Mouse (Mus musculus) liver, adult 10 weeks (tissue): ENCODE results near the gene Frmpd1. TPM values are rescaled to one million over a fixed set of nuclear protein-coding genes. Genes with fewer than 3 reads are reported as not detected.

Experiments used
- polyA plus RNA-seq: library from polyadenylated mRNA; stranded (reverse); fragments of 350-450 nt; fragmentation: Illumina TruSeq; extraction: RNeasy Lipid Tissue Mini Kit (QIAGEN cat#74804); gene quantifications from one replicate; pipeline ENCODE4 v1.2.3, GENCODE M21; 2014; ENCODE audit warnings: low read depth, low replicate concordance

Gene Frmpd1
- not detected for polyA plus RNA-seq

GRCm38 (mm10) chr4:45184521-45185330 lies at the start of gene Frmpd1:
Gene Frmpd1 (plus strand): TSS chr4:45184875.

GRCm38 (mm10) chr4:45296662-45297564 lies 112.2 kb downstream of the Frmpd1 start, which contains the start of gene Trmt10b:
Gene Trmt10b (plus strand): TSS chr4:45297127.

Other genes starting within 250 kb of the Frmpd1 start
- gene Grhpr, start 203.5 kb upstream of the Frmpd1 start, polyA plus RNA-seq = 24.7 TPM
- gene Zbtb5, start 172.5 kb upstream of the Frmpd1 start, polyA plus RNA-seq = 5.0 TPM
- 4.7 TPM for gene Polr1e, start 166.3 kb upstream of the Frmpd1 start, polyA plus RNA-seq
- gene Fbxo10, start 100.3 kb upstream of the Frmpd1 start, polyA plus RNA-seq = not detected
- 41.7 TPM for gene Tomm5, start 76.8 kb upstream of the Frmpd1 start, polyA plus RNA-seq
- gene Trmt10b, start 112.3 kb downstream of the Frmpd1 start, polyA plus RNA-seq = 4.5 TPM
- gene Dcaf10, start 157.2 kb downstream of the Frmpd1 start, polyA plus RNA-seq = 17.6 TPM
- 28.3 TPM for gene Exosc3, start 157.9 kb downstream of the Frmpd1 start, polyA plus RNA-seq
- gene Slc25a51, start 223.9 kb downstream of the Frmpd1 start, polyA plus RNA-seq = 35.6 TPM